Mouse (Mus musculus) frontal cortex, postnatal 25 days (tissue): ENCODE results near the gene Nfe2l2.
"Not testable (repeated sequence)": the region's sequence is repeated elsewhere in the genome, so short reads cannot be mapped to it uniquely, and the experiment has no call there.

Experiments used
- DNase-seq, 2 experiments: peaks; one replicate each; pipeline ENCODE4 v3.0.0; 2022; ENCODE audit warnings: low spot score in 2 of 2

Gene Nfe2l2

DNA sequence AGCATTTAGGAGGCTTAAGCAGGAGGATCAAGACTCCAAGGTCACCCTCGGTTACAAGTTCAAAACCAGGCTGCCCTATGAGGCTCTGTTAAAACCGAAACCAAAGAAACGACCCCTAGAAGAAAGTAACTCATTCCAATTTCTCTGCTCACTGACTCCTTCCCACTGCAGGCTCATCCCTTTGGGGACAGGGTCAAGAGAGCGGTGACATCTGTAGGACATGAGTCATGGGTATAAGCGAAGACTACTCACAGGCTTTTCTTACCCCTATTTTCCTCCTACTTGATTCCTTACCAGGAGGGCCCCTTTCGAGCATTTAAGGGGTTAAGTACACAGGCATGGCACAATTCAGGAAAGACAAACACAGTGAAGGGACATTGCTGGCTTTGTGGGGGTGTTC lies 60.5 kb downstream of the Nfe2l2 start:
- no peak for DNase-seq

DNA sequence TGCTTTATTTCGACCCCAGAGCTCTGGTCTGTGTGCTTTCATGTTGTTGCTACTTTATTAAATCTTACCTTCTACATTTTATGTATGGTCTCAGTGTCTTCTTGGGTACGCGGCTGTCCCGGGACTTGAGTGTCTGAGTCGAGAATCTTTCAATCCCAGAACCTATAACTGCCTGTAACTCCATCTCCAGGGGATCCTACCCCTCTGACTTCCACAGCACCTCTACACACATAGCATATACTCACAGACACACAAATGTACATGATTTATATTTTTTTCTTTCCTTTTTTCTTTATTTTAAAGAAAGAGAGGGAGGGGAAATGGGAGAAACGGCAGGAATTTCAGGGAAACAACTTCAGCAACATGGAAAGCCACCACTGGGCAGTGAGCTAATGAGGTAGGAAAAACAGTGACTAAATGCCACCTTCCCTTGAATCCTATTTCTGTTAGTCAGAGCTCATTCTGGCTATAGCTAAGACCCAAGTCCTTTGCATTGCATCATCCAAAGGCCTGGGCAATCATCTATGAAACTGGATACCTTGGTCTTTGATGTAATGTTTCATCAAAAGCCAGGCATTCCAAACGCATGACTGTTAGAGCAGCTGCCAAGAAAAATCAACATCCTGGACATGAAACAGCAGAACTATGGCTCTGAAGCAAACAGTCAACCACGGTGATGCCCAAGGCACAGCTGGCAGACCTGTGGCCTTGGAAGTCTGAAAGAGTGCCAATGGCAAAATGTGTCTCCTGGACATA lies 61.5 kb downstream of the Nfe2l2 start:
- DNase-seq = no peak

DNA sequence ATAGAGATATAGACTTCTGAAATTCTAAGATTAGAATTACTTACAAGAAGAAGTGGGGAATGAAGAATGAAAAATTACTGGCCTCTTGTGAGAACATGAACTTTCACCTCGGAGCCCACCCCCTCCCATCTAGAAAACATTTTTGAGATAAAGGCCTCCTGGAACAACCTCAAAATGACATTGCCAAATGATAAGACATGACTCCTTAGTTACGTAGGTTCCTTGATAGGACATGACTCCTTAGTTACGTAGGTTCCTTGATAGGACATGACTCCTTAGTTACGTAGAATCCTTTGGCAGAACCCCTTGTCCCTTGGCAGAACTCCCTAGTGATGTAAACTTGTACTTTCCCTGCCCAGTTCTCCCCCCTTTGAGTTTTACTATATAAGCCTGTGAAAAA lies 62.1 kb downstream of the Nfe2l2 start:
- DNase-seq = not testable (repeated sequence)

DNA sequence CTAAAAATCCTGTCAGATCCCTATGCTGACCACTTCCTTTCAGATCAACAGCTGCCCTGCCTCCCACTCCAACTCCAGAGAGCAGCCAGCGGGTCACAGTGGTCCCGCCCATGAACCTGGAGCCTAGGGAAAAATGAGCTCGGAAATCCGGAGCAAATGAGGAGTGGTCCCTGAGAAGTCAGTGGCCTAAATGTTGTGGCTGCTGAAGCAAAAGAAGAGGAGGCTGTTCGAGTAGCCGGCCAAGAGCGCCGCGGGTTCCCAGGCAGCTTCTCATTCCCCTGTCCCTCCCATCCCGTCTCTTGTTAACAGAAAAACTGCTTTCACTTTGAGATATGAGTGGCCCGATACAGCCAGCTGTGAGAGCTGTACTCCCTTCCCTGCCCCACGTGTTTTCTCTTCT lies 64.9 kb downstream of the Nfe2l2 start:
- DNase-seq = not testable (repeated sequence)

DNA sequence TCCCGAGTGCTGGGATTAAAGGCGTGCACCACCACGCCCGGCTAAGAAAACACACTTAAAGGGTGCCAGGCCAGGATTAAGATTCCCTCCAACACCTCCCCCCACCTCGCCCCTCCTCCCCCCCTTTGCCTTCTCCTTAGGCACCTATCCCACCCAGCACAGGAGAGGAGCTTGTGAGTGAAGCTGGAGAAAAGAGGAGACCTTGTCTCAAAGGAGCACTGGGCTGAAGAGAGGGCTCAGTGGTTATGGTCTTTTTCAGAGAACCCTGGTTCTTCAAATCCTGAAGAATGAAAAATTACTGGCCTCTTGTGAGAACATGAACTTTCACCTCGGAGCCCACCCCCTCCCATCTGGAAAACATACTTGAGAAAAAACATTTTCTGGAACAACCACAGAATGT lies 66.6 kb downstream of the Nfe2l2 start:
- not testable (repeated sequence) for DNase-seq

DNA sequence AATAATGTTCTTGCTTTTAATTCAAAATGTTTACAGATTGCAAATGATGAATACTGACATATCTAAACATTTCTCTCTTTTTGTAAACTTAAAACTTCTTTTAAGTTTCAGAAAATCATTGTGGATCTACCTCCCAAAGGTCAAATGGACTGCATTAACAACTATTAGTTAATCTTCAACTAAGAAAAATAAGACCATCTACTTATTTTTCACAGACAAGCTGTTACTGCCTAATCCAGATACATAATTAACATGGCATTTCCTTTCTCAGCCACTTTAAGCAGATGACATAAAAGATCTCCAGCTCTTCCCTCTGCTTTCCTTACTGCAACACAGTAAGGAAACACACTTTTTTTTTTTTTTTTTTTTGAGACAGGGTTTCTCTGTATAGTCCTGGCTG lies 67.1 kb downstream of the Nfe2l2 start:
- no peak for DNase-seq

DNA sequence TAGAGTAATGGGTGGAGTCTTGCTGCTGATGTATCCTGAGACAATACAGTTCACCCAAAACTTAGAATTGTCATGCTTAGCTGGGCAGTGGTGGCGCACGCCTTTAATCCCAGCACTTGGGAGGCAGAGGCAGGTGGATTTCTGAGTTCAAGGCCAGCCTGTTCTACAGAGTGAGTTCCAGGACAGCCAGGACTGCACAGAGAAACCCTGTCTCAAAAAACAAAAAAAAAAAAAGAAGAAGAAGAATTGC lies 67.5 kb downstream of the Nfe2l2 start:
- DNase-seq = not testable (repeated sequence)

DNA sequence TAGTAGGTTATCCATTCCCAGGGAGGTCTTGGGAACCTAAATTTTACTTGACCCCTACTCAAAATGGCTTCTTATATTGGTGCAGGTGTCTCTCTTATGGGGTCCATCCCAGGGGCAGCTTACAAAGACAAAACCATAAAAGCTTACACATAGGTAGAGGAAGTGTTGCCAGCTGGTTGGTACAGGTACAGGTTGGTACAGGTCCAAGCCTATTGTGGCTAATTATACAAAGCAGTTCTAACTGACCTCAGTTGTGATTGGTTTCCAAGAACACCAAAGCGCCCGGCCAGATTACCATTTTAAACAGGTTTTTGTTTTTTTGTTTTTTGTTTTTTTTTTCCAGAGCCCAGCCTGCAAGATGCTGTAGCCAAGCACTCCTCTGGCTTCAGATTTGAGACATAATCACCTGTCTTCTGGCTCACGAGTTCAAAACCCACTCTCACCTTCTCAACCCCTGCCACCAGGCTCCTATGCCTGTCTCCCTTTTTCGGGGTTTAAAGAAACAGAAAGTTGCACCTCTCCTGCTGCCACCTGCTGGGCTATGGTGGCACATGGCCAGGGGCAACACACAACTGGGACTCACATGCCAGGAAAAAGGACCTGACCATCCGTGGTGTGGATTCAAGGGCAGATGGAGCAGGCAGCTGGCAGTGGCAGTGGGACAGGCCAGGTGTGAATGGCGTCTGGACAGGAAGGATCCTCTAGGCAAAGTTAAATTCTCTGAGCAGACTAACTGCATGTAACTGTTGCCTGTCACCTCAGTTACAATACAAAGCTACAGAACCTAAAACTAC lies 68.0 kb downstream of the Nfe2l2 start:
- DNase-seq = no peak

DNA sequence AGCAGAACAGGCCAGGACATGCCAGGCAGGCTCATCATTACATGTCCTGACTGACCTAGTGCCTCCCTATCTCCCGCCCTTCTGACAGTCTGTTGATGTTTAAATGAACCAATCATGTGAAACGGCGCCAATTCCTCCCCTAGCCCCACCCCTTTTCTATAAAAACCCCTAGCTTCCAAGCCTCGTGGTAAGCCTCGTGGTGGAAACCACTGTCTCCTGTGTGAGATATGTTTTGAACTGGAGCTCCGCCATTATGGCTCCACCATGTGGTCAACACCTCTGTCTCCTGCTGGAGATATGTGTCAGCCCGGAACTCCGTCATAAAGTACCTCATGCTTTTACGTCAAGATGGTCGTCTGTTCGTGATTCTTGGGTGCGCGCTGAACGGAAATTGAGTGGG lies 70.0 kb downstream of the Nfe2l2 start:
- not testable (repeated sequence) for DNase-seq

DNA sequence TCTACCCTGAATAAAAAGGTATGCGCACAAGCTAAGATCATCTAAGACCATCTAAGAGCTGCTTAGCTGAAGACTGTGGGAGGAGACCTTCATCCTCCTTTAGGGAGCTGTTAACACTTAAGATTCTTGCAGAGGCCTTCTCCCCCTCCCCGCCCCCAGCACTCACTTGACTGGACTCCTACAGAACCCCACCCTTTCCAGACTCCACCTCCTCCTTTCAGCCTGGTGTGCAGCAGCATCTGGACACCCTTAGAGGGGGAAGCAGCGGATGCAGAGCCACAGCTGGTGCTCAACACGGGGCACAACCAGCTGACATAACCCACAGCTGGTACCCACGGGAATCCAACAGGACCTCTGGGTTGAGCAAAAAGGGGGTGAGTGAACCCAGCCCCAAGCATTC lies 70.7 kb downstream of the Nfe2l2 start:
- no peak for DNase-seq

DNA sequence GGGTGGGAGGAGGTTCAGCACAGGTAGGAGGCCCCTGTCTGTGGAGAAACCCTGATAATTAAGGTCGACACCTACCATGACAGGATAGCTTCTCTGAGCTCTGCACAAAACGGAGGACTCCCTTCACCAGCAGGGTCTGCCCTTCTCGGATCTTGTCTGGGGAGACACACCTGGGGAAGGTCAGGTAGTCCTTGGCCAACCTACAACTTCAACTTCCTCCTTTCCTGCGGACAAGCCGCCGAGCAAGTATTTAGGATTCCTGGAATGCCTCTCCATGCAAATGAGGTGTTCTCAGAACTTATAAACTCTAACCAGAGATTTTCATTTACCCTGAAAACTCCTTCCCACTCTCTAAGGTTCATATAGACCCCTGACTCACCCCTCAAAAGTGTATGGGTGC lies 71.1 kb downstream of the Nfe2l2 start:
- DNase-seq = no peak

DNA sequence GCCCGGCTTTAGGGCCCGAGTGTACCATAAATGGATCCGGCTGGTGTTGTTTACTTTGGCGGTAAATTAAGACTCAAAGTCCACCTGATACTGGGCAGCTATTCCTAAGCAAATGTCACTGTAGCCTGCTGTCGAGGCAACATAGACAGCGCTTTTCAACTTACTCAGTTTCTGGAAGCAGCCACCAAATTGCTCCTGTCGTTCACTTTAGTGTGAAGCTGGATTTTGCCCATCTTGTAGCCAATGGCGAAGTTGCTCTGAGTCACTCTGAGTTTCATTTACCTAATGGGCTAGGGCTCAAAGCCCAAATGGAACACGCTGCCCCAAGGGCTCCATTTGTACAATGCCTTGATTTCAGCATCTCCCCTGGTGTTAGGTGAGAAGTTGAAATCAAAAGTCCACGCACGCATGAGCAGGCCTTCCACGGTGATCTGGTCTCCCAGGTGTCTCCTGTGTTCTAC lies 71.7 kb downstream of the Nfe2l2 start:
- DNase-seq = no peak

DNA sequence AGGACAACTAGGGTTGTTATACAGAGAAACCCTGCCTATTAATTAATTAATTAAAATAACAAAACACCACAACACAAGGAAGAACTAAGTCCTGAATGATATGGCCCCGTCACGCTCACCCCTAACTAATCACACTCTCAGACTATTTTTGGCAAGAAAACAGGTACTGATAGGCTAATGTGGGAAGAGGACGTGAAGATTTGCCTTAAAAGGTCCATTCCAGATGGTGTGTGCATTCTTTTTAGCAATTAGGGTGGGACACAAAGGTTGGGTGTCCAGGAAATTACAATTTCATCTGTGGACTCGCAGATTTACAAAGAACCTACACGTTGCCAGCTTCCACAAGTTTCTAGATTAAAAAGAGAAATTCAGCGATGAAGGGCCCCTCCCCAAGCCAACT lies 72.4 kb downstream of the Nfe2l2 start:
- DNase-seq = no peak

DNA sequence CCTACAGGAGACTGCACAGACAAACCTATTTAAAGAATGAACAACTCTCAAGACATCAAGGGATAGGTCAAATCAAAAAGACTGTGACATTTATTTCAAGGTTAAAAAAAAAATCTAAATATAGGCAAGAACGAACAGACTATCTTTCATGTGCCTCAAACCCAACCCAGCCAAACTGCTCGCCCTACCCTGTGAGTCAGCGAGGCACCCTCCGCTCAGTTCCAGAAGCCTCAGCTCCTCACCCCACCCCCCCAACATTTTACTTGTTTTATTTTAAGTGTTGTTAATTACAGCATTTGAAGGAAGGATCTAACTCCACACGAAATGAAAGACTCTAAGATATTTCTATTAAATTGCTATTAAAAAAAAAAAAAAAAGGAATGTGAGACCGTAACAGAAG lies 73.0 kb downstream of the Nfe2l2 start:
- no peak for DNase-seq

DNA sequence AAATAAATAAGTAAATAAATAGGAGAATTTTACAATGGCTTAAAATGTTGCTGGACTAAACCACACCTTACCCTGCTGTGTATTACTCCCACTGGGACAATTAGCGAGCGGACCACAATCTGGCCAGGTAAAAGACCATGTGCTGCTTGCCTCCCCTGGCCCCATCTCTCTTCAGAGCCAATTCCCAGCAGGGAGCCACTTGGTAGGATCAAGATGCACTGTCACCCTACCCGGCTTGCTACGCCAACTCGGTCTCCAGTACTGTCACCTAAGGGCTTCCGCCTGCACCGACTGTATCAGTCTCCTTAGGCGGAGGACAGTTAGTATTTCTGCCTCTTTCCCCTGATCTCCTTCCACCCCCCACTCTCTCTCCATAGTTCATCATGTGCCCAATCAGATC lies 76.0 kb downstream of the Nfe2l2 start:
- no peak for DNase-seq

DNA sequence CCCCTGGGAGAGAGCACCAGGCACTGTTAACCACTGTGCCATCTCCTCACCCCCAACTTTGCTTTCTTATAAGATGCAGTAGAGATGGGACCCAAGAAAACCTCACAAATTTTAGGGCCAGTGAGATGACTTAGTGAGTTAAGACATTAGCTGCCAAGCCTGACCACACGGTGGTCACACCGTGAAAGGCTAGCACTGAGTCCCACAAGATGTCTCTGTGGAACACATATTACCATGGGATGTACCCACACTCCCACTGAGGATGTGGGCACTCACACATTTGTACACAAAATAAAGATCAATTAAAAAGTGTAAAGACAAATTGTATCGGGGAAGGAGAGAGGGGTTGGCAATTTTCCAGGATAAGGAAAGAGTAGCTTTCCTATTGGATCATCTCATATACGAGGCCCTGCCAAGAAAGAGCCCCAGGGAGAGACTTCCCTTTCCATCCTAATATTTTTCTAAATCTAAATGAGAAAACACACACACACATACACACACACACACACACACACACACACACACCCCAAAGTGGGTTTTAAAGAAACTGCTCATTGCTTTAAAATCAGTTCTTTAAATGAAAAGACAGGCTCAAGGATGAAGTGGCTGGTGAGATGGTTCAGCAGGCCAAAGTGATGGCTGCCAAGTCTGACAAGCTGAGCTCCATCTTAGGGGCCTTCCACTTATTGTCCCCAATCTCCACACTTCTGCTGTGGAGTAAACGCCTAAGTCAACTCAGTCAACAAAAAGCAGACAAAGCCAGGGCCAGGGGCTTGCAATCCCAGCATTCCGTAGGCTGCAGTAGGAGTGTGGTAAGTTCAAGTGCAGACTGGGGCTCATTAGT lies 77.6 kb downstream of the Nfe2l2 start:
- DNase-seq = no peak
